Mouse (Mus musculus) liver, embryonic 14.5 days (tissue): Measurements from ENCODE around the gene Tcte1. TPM values are rescaled to one million over a fixed set of nuclear protein-coding genes. Genes with fewer than 3 reads are reported as not detected.
A peak's percentile ranks its signal among the peaks of the same experiment; 100 is the strongest.

Source experiments
- ATAC-seq: fragments of 200-750 bp; cut with Nextera tagmentation; 2 replicates; pipeline ENCODE4 v1.8.0; 2017; ENCODE audit warnings: moderate number of reproducible peaks, mild to moderate bottlenecking, moderate library complexity; ENCODE audit not compliant: insufficient read depth
- DNase-seq, 3 experiments: peaks; one replicate each; pipeline ENCODE4 v3.0.0-alpha.2; 2012 to 2013; ENCODE audit warnings: low read depth in 3 of 3, low spot score in 3 of 3
- H3K27ac ChIP-seq: fragments of 300-500 bp; sonication (generic); 2 replicates; pipeline ENCODE4 v1.5.1; 2014; ENCODE audit warnings: moderate library complexity, mild to moderate bottlenecking, control low read depth, inconsistent platforms
- H3K27me3 ChIP-seq: fragments of 300-500 bp; sonication (generic); 2 replicates; pipeline ENCODE4 v1.6.1; 2014; ENCODE audit warnings: mild to moderate bottlenecking, low read length, moderate library complexity; ENCODE audit not compliant: control insufficient read depth, insufficient read depth
- H3K36me3 ChIP-seq: fragments of 300-500 bp; sonication (generic); replicated peaks from 2 replicates; pipeline ENCODE4 v1.6.1; 2014; ENCODE audit warnings: low read depth; ENCODE audit not compliant: control insufficient read depth, insufficient read depth
- H3K4me1 ChIP-seq, 2 experiments: fragments of 200-500 bp in 1 of 2; fragments of 300-500 bp in 1 of 2; sonication (generic) in 1 of 2; replicated peaks; 2 replicates each; pipeline ENCODE4 v1.6.1; 2012 to 2014; ENCODE audit warnings: antibody characterized with exemption in 1 of 2, inconsistent platforms in 1 of 2, low read length in 1 of 2; ENCODE audit not compliant: control insufficient read depth in 2 of 2, insufficient read depth in 2 of 2
- H3K4me2 ChIP-seq: fragments of 300-500 bp; sonication (generic); 2 replicates; pipeline ENCODE4 v1.6.1; 2014; ENCODE audit warnings: low read depth, mild to moderate bottlenecking, control low read depth, moderate library complexity
- H3K4me3 ChIP-seq, 2 experiments: fragments of 200-500 bp in 1 of 2; fragments of 300-500 bp in 1 of 2; sonication (generic) in 1 of 2; 2 replicates each; pipeline ENCODE4 v1.5.1; 2012 to 2014; ENCODE audit warnings: low read depth in 2 of 2, low read length in 2 of 2, mild to moderate bottlenecking in 2 of 2, control low read depth in 1 of 2, inconsistent platforms in 1 of 2, moderate library complexity in 1 of 2; ENCODE audit not compliant: insufficient read depth in 1 of 2
- H3K9ac ChIP-seq: fragments of 300-500 bp; sonication (generic); replicated peaks from 2 replicates; pipeline ENCODE4 v1.6.1; 2014; ENCODE audit warnings: mild to moderate bottlenecking, control low read depth, moderate library complexity
- H3K9me3 ChIP-seq: fragments of 300-500 bp; sonication (generic); 2 replicates; pipeline ENCODE4 v1.6.1; 2016; ENCODE audit warnings: low read length, mixed read lengths; ENCODE audit not compliant: control insufficient read depth
- CTCF ChIP-seq: IDR thresholded peaks from 2 replicates; pipeline ENCODE4 v1.5.1; 2016; ENCODE audit warnings: antibody characterized with exemption, low read depth, control low read depth
- EP300 ChIP-seq: IDR thresholded peaks from 2 replicates; pipeline ENCODE4 v1.6.1; 2016; ENCODE audit warnings: antibody characterized with exemption, low read depth
- WGBS: fragments of 180-500 bp; shearing (Covaris S2); extraction: QIAGEN DNeasy Blood & Tissue Kit; methylation state at CpG from one replicate; pipeline ENCODE4 v1.1.7; 2014; ENCODE audit not compliant: insufficient replicate concordance; 5-methylcytosine and 5-hydroxymethylcytosine counted together
- polyA plus RNA-seq, 2 experiments: library from polyadenylated mRNA; depleted of rRNA in 1 of 2; stranded (reverse) in 1 of 2; unstranded in 1 of 2; fragments of >200 nt; fragmentation: Nextera tagmentation in 1 of 2; extraction: Ambion mirVana in 1 of 2; gene quantifications; 2 replicates each; pipeline versions ENCODE4 v1.2.1 to v1.2.3; 2012 to 2014

The Tcte1 gene
- polyA plus RNA-seq, 2 experiments = not detected

DNA sequence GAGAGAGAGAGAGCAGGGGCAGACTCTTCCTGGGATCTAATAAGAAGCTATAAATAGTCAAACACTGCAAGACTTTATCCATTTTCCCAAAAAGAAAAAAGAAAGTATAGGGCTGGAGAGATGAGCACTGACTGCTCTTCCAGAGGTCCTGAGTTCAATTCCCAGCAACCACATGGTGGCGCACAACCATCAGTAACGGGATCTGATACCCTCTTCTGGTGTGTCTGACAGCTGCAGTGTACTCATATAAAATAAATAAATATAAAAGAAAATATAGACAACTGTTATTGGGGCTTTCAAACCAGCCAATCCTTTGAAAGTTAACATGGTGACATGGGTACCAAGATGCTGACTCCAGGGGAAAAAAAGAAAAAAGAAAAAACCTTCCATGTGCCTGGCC is 42.8 kb upstream of the Tcte1 start:
- peak; percentile 33; the same call in 1 of the 2 replicates for TF ChIP-seq CTCF
- TF ChIP-seq EP300 = no peak
- DNase-seq (no peak), ATAC-seq (no peak)
- H3K4me3 ChIP-seq = no peak overlapping the region
- 20% methylated on average over 2 of the region's 2 CpGs for WGBS
- H3K27ac ChIP-seq = no peak overlapping the region
- H3K27me3 ChIP-seq = peaks cover 4% of the 10 kb centered on the region
- H3K9ac ChIP-seq = no peak overlapping the region; the same call in 1 of the 2 replicates
- H3K9me3 ChIP-seq = no peaks in the 10 kb centered on the region
- H3K4me2 ChIP-seq = no peak overlapping the region
- H3K4me1 ChIP-seq = no peaks in the 10 kb centered on the region
- H3K36me3 ChIP-seq = no peaks in the 10 kb centered on the region

DNA sequence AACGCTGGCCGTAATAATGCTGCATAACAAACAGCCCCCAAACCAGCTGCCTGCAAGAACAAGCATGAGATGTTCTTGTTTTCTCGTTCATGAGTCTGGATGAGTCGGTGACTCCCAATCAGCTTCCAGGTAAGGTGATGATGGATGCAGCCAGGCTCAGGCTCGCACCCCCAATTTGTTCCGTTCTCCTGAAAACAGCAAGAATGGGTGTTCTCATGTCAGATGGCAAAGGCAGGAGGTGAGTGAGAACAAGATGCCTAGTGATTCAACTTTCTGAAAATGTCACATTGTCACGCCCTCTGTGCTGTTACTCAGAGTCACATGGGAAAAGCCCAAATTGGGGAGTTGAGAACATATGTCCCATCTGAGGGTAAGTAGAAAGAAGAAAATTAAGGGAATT is 37.7 kb upstream of the Tcte1 start:
- ATAC-seq = no peak
- WGBS = 67% methylated on average over 7 of the region's 7 CpGs
- Histone ChIP-seq H3K9me3 (no peaks in the 10 kb centered on the region), H3K27ac (no peak overlapping the region), H3K27me3 (no peaks in the 10 kb centered on the region), H3K36me3 (no peaks in the 10 kb centered on the region), H3K4me3 (no peak overlapping the region), H3K4me2 (no peak overlapping the region), H3K4me1 (no peaks in the 10 kb centered on the region), H3K9ac (no peak overlapping the region)
- DNase-seq = no peak
- TF ChIP-seq EP300 = no peak

DNA sequence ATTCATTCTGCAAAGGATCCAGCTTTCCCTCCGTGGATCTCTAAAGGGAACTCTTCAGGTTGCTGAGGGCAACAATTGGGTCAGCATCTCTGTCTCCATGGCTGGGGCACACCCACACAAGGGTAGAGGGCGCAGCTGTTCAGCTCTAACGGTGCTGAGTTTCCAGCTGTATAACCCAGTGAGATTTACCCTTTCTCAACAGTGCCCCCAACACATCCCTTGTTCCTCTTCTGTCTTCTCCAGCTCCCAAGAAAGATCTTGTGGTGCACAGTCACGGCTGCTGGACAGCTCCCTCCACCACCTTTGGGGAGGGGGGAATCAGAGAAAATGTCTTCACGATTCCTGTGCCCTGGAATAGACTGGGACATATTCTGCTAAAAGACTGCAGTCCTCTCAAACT is 36.0 kb upstream of the Tcte1 start:
- H3K9me3 ChIP-seq = no peaks in the 10 kb centered on the region
- no peaks in the 10 kb centered on the region for H3K4me1 ChIP-seq
- no peak overlapping the region for H3K27ac ChIP-seq
- WGBS = 9% methylated on average over 5 of the region's 5 CpGs
- H3K4me3 ChIP-seq = no peak overlapping the region
- ATAC-seq (no peak), DNase-seq (no peak)
- no peaks in the 10 kb centered on the region for H3K36me3 ChIP-seq
- no peak for TF ChIP-seq CTCF
- TF ChIP-seq EP300 = no peak
- H3K9ac ChIP-seq = no peak overlapping the region
- H3K4me2 ChIP-seq = no peak overlapping the region
- no peaks in the 10 kb centered on the region for H3K27me3 ChIP-seq

DNA sequence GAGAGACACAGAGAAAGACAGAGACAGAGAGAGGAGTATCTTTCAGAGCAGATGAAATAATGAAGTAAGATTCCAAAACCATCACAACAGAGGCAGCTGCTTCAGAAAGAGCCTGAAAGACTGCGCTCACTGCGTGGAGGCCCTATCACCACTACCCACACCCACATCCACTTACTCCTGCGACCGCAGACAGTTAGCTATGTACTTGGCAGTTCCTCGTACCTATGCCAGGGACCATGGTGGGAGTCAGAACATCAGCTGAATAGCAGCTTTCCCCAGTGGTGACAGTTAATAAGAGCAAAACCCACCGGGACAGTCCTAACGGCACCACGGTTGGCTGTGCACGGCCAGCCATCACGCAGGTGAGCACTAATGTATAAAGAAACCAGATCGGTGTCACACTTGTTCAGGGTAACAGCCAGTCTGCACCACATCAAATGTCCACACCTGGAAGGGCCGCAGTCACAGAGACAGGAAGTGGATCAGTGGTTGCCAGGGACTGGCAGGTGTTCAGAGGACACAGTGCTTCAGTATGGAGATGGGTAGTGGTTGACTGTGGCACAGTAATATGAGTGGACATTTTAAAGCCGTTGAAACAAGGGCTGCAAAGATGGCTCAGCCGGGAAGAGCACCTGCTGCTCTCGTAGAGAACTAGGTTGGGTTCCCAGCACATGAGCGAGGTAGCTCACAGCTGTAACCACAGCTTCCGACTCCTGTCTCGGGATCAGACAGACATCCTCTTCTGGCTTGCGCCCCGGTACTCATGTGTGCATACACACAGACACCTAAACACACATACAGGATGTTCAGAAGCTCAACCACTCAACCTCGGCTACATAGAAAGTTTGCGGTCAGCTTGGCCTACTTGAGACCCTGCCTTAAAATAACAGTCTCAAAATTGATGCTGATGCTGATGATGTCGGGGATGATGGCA is 34.6 kb upstream of the Tcte1 start:
- WGBS = 62% methylated on average over 23 of the region's 23 CpGs
- ATAC-seq = no peak

DNA sequence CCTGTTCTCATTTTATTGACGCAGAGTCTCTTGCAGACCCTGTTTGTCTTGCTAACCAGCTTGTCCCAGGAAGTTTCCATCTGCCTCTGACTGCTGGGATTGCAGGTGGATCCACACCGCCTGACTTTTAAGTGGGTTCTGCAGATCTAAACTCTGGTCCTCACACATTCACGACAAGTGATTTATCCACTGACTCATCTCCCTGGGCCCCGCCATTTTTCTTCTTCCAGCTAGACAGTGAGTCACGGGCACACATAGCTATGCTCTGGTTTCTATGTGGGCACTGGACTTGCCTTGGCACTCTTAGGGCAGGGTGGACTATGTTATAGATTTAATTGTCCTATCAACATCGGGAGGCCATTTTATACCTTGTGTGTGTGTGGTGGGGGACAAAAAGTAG is 33.5 kb upstream of the Tcte1 start:
- TF ChIP-seq EP300 (no peak), CTCF (no peak)
- H3K36me3 ChIP-seq = no peaks in the 10 kb centered on the region
- no peaks in the 10 kb centered on the region for H3K9me3 ChIP-seq
- H3K4me2 ChIP-seq = no peak overlapping the region
- H3K9ac ChIP-seq = no peak overlapping the region
- no peaks in the 10 kb centered on the region for H3K4me1 ChIP-seq
- no peaks in the 10 kb centered on the region for H3K27me3 ChIP-seq
- no peak for DNase-seq
- H3K27ac ChIP-seq = no peak overlapping the region
- no peak overlapping the region for H3K4me3 ChIP-seq
- 66% methylated on average over 6 of the region's 6 CpGs for WGBS
- ATAC-seq = no peak

More for the DNA sequence above, 34.6 kb upstream of the Tcte1 start:
- Histone ChIP-seq H3K27me3 (no peaks in the 10 kb centered on the region), H3K9me3 (no peaks in the 10 kb centered on the region), H3K4me2 (no peak overlapping the region), H3K4me1 (no peaks in the 10 kb centered on the region), H3K4me3 (no peak overlapping the region), H3K36me3 (no peaks in the 10 kb centered on the region), H3K27ac (no peak overlapping the region), H3K9ac (no peak overlapping the region)
- DNase-seq = no peak
- TF ChIP-seq EP300 = no peak
